Mouse (Mus musculus) stomach, postnatal 0 days (tissue): Measurements from ENCODE around the gene Esr2.

Experiments used
- CTCF ChIP-seq: IDR thresholded peaks from 2 replicates; pipeline ENCODE4 v1.5.1; 2016; ENCODE audit warnings: antibody characterized with exemption, low read depth, mild to moderate bottlenecking, moderate library complexity
- EP300 ChIP-seq: optimal IDR thresholded peaks from 2 replicates; pipeline ENCODE3; 2016; ENCODE audit warnings: antibody characterized with exemption

- TF ChIP-seq CTCF (no peak), EP300 (no peak)
Measured at GRCm38 (mm10) chr12:76179051-76179450, 2.0 kb upstream of the Esr2 start.
